Mouse (Mus musculus): ENCODE measurements around the gene Lmx1b.

DNA sequence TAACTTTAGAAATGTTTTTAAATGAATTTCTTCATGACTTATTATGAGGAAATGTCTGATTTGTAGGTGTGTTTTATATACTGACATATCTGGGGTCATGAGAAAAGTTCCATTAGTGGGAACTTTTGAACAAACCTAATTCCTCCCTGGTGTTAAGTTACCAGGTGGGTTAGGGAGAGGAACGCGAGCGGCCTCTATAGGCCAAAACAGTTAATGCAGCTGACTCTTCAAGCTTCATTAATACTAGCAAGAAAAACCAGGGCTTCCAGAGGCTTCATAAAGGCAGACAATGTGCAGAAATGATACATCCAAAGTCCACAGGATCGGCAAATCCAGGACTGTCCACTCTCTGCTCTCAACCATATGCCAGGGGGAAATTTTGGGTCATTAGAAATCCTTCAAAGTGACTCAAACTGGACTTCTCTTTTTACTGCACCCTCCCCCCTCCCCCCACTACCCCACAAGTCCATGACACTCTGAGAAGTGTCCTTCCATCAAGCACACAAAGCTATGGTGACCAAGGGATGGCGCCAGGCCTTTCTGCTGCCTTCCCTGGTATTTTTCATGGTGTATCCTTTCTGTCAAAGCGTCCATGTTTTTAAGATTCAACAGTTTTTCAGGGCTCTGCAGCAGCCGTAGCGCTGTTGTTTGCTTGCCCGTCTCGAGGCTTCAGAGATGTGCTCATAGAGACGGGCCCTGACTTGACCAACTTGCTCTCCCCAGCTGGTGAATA lies 97.4 kb downstream of the Lmx1b start:
- TF ChIP-seq CTCF (IDR thresholded peaks at IDR 0.05) (peak; percentile 78), EP300 (IDR thresholded peaks at IDR 0.05) (no peak)
